Mouse (Mus musculus): Measurements from ENCODE around the gene Ece1. TPM values are rescaled to one million over a fixed set of nuclear protein-coding genes. Genes with fewer than 3 reads are reported as not detected.

Ece1 gene
- total and polyA plus RNA-seq, 2 experiments from 2014 or later, result 16.2 to 32.1 TPM

DNA sequence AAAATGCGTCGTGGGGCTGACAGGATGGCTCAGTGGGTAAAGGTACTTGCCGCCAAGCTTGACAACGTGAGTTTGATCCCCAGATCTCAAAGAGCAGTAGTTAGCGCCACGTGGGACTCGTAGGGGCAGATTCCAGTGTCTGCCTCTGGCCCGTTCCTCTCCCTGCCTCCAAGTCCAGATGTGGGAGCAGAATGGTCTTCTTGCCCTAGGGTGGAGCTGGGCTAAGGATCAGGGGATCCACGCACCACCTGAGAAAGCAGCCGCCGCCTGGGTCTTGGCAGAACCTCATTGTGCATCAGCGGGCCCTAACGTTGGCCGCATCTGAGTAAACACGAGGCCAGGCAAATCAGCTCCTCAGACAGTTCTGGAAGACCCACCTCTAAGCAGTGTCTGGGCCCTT is 61.0 kb downstream of the Ece1 start:
- H3K4me2 ChIP-seq (ENCODE audit: low read depth), result no peak overlapping the region
- no peak overlapping the region for H3K9ac ChIP-seq
- H3K36me3 ChIP-seq (ENCODE audit: insufficient read depth), result peaks cover 2% of the 10 kb centered on the region; the same call in 1 of the 2 replicates
- no peaks in the 10 kb centered on the region for H3K9me3 ChIP-seq (ENCODE audit: low read length)
- no peak overlapping the region for H3K27ac ChIP-seq (ENCODE audit: low read depth, low read length)
- no peaks in the 10 kb centered on the region for H3K27me3 ChIP-seq (ENCODE audit: insufficient read depth, low read length)
- TF ChIP-seq CTCF (IDR thresholded peaks at IDR 0.05; ENCODE audit: low read depth), result no peak
- H3K4me3 ChIP-seq (ENCODE audit: low read depth, low read length), result no peak overlapping the region
- WGBS, result 89% methylated on average over 15 of the region's 15 CpGs
- no peaks in the 10 kb centered on the region for H3K4me1 ChIP-seq (ENCODE audit: insufficient read depth)
- DNase-seq (no peak), ATAC-seq (no peak)

DNA sequence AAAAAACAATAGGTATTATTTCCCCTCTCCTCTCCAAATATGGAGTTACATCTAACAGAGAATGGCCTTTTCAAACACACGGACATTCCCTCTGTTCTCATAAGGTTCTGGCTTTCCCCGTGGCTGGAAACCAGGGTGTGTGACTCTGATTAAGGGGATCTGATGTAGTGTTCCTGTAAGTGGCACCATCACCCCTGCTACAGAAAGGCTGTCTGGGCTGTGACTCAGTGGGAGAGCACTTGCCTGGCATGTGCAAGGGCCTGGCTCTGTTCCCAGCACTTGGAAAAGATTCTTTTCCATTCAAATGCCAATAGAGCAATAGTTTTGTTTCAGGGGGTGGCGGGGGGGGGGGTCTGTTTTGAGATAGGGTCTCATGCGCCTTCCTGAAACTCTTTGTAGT is 63.1 kb downstream of the Ece1 start:
- no peak for TF ChIP-seq CTCF (IDR thresholded peaks at IDR 0.05; ENCODE audit: low read depth)
- H3K4me2 ChIP-seq (ENCODE audit: low read depth), result no peak overlapping the region
- no peak overlapping the region for H3K4me3 ChIP-seq (ENCODE audit: low read depth, low read length)
- H3K9me3 ChIP-seq (ENCODE audit: low read length), result no peaks in the 10 kb centered on the region
- WGBS, result 28% methylated on average over 4 of the region's 4 CpGs
- peaks cover 10% of the 10 kb centered on the region; the same call in 1 of the 2 replicates for H3K36me3 ChIP-seq (ENCODE audit: insufficient read depth)
- H3K4me1 ChIP-seq (ENCODE audit: insufficient read depth), result no peaks in the 10 kb centered on the region
- DNase-seq (peak; percentile 33), ATAC-seq (no peak)
- H3K27me3 ChIP-seq (ENCODE audit: insufficient read depth, low read length), result no peaks in the 10 kb centered on the region
- H3K27ac ChIP-seq (ENCODE audit: low read depth, low read length), result no peak overlapping the region
- no peak overlapping the region for H3K9ac ChIP-seq

DNA sequence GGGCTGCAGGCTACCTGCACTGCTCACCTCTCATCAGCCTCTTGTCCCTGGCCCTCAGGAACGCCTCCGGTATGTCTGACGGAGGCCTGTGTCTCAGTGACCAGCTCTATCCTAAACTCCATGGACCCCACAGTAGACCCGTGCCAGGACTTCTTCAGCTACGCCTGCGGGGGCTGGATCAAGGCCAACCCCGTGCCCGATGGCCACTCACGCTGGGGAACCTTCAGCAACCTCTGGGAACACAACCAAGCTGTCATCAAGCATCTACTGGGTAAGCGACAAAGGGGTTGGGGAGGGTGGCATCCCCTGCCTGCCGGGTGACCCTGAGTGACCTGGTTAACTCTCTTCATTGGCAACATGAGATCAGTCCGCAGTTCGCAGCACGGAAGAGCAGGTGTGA is 64.1 kb downstream of the Ece1 start:
- Histone ChIP-seq H3K36me3 (ENCODE audit: insufficient read depth) (peaks cover 10% of the 10 kb centered on the region; the same call in 1 of the 2 replicates), H3K9ac (no peak overlapping the region), H3K27ac (ENCODE audit: low read depth, low read length) (no peak overlapping the region), H3K9me3 (ENCODE audit: low read length) (no peaks in the 10 kb centered on the region), H3K27me3 (ENCODE audit: insufficient read depth, low read length) (no peaks in the 10 kb centered on the region), H3K4me2 (ENCODE audit: low read depth) (no peak overlapping the region), H3K4me1 (ENCODE audit: insufficient read depth) (no peaks in the 10 kb centered on the region), H3K4me3 (ENCODE audit: low read depth, low read length) (no peak overlapping the region)
- no peak for TF ChIP-seq CTCF (IDR thresholded peaks at IDR 0.05; ENCODE audit: low read depth)
- ATAC-seq, result no peak
- no peak for DNase-seq
- WGBS, result 63% methylated on average over 14 of the region's 14 CpGs

DNA sequence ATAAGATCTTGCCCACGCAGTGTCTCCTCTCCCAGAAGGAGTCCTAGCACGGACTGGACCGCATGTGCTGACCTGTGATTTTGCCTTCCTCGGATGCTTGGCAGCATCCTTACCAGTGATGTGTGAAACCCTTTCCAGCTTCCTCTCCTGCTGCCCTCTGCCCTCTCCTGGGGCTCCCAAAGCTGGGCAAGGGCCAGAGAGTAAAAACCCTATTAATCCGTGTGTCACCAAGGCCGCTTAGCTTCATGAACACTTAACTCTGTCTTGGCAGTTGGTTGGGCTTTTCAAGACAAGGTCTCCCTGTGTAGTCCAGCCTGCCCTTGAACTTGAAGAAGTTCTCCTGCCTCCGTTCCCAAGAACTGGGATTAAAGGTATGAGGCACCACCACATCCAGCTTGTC is 65.1 kb downstream of the Ece1 start:
- Histone ChIP-seq H3K9ac (no peak overlapping the region), H3K9me3 (ENCODE audit: low read length) (no peaks in the 10 kb centered on the region), H3K36me3 (ENCODE audit: insufficient read depth) (peaks cover 10% of the 10 kb centered on the region; the same call in 1 of the 2 replicates), H3K4me3 (ENCODE audit: low read depth, low read length) (no peak overlapping the region), H3K27ac (ENCODE audit: low read depth, low read length) (no peak overlapping the region), H3K4me1 (ENCODE audit: insufficient read depth) (no peaks in the 10 kb centered on the region), H3K4me2 (ENCODE audit: low read depth) (no peak overlapping the region), H3K27me3 (ENCODE audit: insufficient read depth, low read length) (no peaks in the 10 kb centered on the region)
- DNase-seq (no peak), ATAC-seq (no peak)
- WGBS, result 79% methylated on average over 7 of the region's 7 CpGs
- no peak for TF ChIP-seq CTCF (IDR thresholded peaks at IDR 0.05; ENCODE audit: low read depth)

DNA sequence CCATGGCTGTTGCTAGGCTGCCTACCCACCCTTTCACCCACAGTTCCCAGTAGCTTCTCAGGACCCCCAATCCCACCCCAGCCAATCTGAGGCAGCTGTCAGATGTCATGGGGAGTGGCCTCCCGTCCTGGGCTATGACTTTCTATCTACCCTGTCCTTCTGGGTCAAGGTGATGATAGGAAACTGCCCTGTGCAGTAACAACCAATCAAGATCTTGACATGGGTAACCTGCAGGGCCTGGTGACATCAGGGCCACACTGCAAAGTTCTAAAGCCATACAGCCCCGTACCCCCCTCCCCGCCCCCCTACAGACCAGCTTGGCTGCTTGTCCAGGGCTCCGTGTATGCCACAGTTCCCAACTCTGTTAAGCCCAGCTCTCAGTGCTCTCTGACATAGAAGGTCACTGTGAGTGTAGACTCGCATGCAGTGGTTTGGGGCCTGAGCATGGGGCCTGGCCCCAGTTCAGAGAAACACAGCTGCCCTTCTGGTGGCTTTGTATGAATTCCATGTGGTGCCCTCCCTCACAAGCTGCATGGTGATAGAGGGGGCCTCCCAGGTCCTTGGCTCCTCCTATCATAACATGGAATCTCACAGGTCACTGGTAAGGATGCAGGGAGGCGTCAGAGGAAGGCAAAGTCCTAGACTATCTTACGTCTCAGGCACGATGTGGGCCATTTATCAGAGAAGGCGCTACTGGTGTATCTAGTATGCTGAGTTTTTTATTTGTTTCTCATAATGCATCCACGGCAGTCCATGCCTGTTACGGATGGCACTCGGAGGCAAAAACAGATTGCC is 65.9 kb downstream of the Ece1 start:
- TF ChIP-seq CTCF (IDR thresholded peaks at IDR 0.05; ENCODE audit: low read depth), result no peak
- H3K9ac ChIP-seq, result no peak overlapping the region
- H3K4me3 ChIP-seq (ENCODE audit: low read depth, low read length), result no peak overlapping the region
- peaks cover 10% of the 10 kb centered on the region; the same call in 1 of the 2 replicates for H3K36me3 ChIP-seq (ENCODE audit: insufficient read depth)
- DNase-seq, result no peak
- WGBS, result 92% methylated on average over 12 of the region's 12 CpGs
- H3K27me3 ChIP-seq (ENCODE audit: insufficient read depth, low read length), result no peaks in the 10 kb centered on the region
- H3K4me2 ChIP-seq (ENCODE audit: low read depth), result no peak overlapping the region
- no peak overlapping the region for H3K27ac ChIP-seq (ENCODE audit: low read depth, low read length)
- ATAC-seq, result no peak
- H3K9me3 ChIP-seq (ENCODE audit: low read length), result no peaks in the 10 kb centered on the region
- H3K4me1 ChIP-seq (ENCODE audit: insufficient read depth), result no peaks in the 10 kb centered on the region

DNA sequence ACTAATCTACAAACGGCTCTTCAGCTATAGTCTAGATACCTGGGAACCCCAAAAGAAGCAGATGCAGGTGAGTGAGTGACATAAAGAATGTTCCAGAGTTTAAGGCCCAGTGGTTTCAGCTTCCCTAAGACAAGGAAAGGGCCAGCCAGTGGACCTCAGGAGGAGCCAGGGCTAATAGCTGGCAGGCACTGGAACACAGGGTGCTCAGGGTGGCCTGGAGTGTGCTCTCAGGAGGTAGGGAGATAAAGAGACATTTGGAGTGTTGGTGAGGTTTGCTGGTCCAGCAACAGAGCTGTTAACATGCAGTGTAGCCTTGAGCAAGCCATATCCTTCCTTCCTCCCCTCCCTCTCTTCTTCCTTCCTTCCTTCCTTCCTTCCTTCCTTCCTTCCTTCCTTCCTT is 66.8 kb downstream of the Ece1 start:
- no peaks in the 10 kb centered on the region for H3K27me3 ChIP-seq (ENCODE audit: insufficient read depth, low read length)
- TF ChIP-seq CTCF (IDR thresholded peaks at IDR 0.05; ENCODE audit: low read depth), result no peak
- no peaks in the 10 kb centered on the region for H3K4me1 ChIP-seq (ENCODE audit: insufficient read depth)
- H3K36me3 ChIP-seq (ENCODE audit: insufficient read depth), result peaks cover 10% of the 10 kb centered on the region; the same call in 1 of the 2 replicates
- no peaks in the 10 kb centered on the region for H3K9me3 ChIP-seq (ENCODE audit: low read length)
- no peak overlapping the region for H3K9ac ChIP-seq
- ATAC-seq, result no peak
- WGBS, result 100% methylated on average over 1 of the region's 1 CpGs
- no peak overlapping the region for H3K27ac ChIP-seq (ENCODE audit: low read depth, low read length)
- no peak overlapping the region for H3K4me2 ChIP-seq (ENCODE audit: low read depth)
- no peak for DNase-seq
- no peak overlapping the region for H3K4me3 ChIP-seq (ENCODE audit: low read depth, low read length)

DNA sequence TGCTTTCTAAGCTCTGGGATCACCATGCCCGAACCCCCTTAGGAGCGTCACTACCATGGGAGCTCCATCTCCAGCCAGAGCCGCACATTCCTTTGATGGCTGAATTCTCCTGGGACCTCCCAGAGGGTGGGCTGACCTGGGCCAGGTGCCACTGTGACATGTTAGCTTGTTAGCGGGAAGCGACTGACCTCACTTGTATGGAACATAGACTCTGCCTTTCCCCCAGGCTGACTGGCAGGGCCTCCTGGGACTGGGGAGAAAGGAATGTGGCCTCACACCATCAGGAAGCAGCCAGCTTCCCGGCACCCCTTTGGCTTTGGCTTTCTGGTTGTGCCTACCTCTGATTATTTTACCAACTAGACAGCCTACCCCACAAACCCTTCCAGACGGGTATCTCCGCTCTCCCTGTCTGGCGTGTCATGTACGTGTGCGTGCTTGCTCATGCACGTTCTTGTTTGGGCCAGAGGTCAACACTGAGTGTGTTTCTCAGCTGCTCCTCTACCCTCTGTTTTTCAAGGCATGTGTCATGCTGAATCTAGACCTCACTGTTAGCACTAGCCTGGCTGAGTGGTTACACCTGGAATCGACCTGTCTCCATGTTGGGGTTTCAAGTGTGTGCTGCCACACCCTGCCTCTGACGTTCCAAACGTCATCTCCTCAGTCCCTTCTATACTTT is 67.4 kb downstream of the Ece1 start:
- ATAC-seq (no peak), DNase-seq (no peak)
- no peaks in the 10 kb centered on the region for H3K27me3 ChIP-seq (ENCODE audit: insufficient read depth, low read length)
- H3K9ac ChIP-seq, result no peak overlapping the region
- no peak overlapping the region for H3K27ac ChIP-seq (ENCODE audit: low read depth, low read length)
- H3K4me1 ChIP-seq (ENCODE audit: insufficient read depth), result no peaks in the 10 kb centered on the region
- H3K36me3 ChIP-seq (ENCODE audit: insufficient read depth), result 0 out of 2 replicates have a peak, but pooled peaks cover 10% of the 10 kb centered on the region
- H3K4me2 ChIP-seq (ENCODE audit: low read depth), result no peak overlapping the region
- WGBS, result 77% methylated on average over 15 of the region's 15 CpGs
- no peak overlapping the region for H3K4me3 ChIP-seq (ENCODE audit: low read depth, low read length)
- no peak for TF ChIP-seq CTCF (IDR thresholded peaks at IDR 0.05; ENCODE audit: low read depth)
- H3K9me3 ChIP-seq (ENCODE audit: low read length), result no peaks in the 10 kb centered on the region

Measured in forebrain, postnatal 0 days (tissue).